Mouse (Mus musculus) monocyte, adult 5-6 weeks (primary cell): Measurements from ENCODE around the gene Tmem246. TPM values are rescaled to one million over a fixed set of nuclear protein-coding genes. Genes with fewer than 3 reads are reported as not detected.
"Not testable (repeated sequence)": the region's sequence is repeated elsewhere in the genome, so short reads cannot be mapped to it uniquely, and the experiment has no call there.

Source experiments
- ATAC-seq: fragments of 153-309, 156-312 bp; replicated peaks from 2 replicates; pipeline ENCODE4 v1.8.0; 2017; ENCODE audit warnings: mild to moderate bottlenecking; ENCODE audit not compliant: low TSS enrichment, insufficient number of reproducible peaks, severe bottlenecking, poor library complexity, low FRiP score
- total RNA-seq: library from RNA; stranded (forward); fragments of 200-1000, 200-491, 200-594 nt; gene quantifications from 3 replicates; pipeline ENCODE4 v1.2.3, GENCODE M21; 2017

Tmem246 gene
- not detected in 3 replicates for total RNA-seq

DNA sequence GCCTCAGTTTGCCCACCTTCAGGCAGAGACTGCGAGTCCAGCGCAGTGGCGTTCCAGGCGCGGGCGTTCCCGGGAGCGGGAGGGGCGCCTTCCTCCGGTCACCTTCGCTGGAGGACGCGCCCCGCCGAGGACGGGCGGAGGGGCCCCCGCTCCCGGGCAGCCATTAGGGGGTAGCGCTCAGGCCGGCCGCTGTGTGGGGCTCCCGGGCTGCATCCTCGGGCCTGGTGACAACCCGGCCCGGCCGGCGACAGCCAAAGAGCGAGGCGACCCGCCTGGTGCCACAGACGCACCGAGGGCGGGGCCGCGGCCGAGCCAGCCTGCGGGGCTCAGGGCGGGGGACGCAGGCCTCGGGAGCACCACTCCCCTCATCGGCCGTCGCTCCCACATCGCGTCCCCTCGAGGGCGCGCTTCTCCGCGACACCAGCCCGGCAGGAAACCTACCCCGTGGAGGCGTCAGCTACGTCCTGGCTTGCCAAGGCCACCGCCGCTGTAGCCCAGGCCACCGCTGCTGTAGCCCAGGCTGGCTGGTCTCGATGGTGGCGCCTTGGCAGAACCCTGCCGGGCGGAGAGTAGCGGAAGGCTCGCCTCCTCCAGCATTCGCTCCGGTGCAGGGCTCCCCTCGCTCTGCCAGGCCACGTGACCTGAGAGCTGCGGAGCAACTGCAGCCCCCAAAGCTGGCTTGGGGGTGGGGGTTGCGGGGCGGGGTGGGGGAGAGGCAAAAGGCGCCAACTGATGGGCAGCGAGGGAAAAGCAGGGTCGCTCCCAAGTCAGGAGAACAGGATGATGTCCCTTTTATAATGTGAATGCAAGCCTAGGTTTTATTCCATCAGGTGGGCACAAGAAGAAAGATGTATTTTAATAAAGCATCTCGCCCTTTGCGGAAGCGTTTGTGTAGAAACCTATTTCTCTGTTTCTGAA, at the start of gene Tmem246:
TSS of gene Tmem246 (minus strand) at position 694 of the 918 bp plus-strand sequence.
- ATAC-seq, result no peak

DNA sequence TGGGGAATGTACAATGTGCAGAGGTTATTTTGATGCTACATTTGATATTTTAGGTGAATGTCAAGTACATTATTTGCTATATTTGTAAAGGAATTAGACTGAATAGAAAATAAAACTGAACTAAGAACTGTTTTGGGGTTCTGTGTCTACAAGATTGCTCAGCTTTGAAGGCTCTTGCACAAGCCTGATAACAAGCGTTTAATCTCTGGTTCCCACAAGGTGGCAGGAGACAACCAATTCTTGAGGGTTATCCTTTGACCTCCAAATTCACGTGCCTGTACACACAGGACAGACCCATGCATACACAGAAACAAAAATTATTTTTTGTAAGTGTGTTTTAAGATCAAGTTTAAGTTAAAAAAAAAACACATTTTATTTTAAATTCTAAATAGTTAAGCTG, 42.2 kb upstream of the Tmem246 start:
- ATAC-seq, result no peak

DNA sequence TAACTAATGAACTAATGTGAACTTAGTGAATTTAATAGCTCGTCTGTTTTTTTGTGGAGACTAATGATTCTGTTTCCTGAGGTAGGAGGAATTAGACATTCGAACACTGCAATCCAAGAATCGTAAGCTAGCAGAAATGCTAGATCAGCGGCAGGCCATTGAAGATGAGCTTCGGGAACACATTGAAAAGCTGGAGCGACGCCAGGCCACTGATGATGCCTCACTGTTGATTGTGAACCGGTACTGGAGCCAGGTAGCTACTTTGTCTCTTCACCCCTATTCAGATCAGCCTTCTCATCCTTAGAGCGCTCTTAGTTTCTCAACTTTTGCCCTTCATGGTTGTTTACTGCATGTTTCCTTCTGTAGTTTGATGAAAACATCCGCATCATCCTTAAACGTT, 40.1 kb upstream of the Tmem246 start:
- ATAC-seq, result no peak

DNA sequence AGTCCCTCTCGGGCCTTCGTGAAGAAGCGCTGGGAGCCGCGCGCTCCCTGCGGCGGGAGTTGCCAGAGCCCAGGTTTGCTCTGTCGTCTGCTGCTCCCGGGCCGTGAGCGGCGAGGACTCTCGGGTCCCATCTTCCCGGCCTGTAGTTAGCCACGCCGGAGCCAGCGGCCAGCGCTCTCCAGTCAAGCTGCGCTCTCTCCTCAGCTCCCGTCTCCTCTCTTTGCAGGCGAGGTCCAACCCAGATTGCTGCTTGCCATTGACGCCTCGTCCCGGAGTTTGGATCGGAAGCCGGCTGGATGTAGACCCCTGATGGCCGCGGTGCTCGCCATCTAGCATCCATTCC, 34.4 kb upstream of the Tmem246 start:
- no peak for ATAC-seq

DNA sequence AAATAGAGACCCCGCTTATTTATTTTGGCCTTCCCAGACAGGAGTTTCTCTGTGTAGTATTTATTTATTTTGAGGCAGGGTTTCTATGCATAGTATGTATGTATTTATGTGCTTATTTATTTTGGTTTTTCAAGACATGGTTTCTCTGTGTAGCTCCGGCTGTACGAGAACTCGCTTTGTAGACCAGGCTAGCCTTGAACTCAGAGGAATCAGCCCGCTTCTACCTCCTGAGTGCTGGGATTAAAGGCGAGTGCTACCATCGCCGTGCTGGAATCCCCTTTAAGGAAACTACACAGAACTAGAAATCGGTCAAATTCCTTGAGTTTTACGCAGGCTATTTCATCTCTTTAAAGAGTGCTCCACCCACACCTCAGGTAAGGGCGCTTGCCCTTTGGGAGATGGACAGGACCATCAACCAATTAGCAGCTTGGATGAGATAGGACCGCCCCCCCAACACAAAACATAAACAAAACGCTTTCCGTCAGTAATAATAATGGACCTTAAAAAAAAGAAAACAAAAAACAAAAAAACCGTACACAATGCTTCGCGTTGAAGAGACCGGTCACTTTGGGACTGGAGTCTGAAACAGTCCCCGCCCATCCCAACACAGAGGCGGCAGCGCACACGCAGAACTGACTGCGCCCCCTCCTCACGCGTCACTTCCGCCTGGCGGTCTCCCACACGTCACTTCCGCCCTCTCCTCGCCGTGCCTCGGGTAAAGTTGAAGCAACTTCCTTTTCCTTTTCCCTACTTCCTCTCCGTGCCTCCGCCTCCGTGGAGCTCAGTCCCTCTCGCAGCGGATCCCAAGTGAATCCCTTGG, 33.9 kb upstream of the Tmem246 start, which contains the start of gene Rnf20:
TSS of gene Rnf20 (plus strand) at position 688 of the 820 bp plus-strand sequence.
- peak; percentile 96 for ATAC-seq

DNA sequence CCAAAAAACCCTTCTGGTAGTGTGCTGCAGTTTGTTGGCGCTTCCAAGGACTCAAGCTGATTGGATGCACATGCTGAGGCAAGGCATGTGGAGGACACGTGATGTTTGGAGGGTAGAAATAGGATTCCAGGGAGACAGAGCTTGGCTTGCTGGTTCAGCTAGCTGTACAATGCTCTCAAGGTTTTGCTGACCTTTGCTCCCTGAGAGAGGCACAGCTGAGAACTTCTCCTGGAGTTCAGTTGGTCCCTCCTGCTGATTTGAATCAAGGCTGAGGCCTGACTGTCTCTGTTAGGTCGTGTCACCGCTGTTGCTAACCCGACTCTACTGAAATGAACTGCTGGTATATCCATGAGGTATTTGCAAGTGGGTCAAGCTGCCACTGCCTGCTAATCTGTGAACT, 31.3 kb upstream of the Tmem246 start:
- ATAC-seq, result no peak

DNA sequence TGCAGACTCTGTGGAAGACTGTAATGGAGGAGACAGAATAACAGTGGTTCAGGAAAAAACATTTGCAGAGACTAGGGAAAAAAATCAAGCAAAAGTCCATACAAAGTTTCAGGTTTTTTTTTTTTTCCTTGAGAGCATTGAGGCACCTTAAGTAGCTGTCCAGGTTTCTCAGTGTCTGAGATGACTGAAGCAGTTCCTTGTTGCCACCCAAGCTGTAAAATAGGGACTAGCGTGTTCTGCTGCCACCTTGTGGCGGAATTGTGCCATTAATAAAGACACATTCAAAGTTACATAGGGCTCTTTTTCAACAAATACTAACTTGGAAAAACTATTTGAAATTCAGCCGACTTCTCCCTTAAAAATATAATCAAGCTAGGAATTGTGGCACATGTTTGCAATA, 29.3 kb upstream of the Tmem246 start:
- ATAC-seq, result 0 out of 2 replicates have a peak, but pooled peaks have one; percentile 48

DNA sequence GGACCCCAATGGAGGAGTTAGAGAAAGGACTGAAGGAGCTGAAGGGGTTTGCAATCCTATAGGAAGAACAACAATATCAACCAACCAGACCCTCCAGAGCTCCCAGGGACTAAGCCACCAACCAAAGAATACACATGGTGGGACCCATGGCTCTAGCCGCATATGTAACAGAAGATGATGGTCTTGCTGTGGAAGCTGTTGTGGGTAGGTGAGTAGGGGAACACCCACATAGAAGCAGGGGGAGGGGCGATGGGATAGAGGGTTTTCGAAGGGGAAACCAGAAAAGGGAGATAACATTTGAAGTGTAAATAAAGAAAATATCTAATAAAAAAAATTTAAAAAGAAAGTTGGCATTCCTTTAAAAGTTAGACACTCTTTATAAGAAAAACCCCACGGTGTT, 27.3 kb upstream of the Tmem246 start:
- ATAC-seq, result not testable (repeated sequence)

DNA sequence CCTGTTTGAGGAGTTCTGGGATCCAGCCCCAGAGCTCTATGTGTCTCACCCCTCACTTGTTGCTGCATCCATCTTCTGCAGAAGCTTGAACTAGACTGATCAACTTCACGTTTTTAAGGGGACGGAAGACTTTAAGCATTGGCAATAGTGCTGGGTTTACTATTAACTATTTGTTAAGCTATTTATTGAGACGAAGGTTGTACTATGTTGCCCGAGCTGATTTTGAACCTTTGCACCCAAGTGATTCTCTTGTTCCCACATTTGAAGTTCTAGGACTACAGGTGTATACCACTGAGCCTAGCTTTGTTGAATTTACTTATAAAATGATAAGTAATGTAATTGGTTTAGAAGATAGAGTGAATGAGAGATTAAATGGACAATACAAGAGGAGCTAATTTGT, 26.2 kb upstream of the Tmem246 start:
- ATAC-seq, result no peak

DNA sequence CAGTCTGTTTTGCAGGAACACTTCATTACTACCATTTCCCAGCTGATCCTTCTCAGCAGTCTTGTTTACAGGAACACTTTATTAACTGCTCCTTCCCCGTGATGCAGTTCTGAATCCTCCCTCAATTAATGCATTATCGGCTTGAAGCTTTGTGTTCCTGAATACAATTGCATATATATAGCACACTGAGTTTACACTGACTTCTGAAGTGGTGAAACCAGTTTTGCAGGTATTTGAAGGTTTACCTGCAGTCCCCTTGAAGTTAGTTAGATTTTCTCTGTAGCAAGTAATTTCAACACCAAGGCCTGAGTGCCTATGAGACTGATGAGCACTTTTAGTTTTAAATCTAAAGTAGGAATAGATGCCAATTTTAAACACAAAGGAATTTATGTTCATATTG, 24.6 kb upstream of the Tmem246 start:
- no peak for ATAC-seq

DNA sequence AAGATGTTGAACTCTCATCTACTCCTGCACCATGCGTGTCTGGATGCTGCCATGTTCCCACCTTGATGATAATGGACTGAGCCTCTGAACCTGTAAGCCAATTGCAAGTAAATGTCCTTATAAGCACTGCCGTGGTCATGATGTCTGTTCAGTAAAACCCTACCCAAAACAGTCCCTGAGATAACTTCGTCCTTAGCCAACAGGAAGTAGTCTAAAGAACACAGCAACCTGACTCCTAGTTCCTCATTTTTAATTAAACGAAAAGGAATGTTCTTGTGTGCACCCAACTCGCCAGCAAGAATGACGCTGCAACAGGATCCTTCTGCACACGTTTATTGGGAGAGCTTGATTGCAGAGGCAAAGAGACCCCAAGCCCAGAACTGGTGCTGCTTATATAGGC, 22.2 kb upstream of the Tmem246 start:
- ATAC-seq, result not testable (repeated sequence)

DNA sequence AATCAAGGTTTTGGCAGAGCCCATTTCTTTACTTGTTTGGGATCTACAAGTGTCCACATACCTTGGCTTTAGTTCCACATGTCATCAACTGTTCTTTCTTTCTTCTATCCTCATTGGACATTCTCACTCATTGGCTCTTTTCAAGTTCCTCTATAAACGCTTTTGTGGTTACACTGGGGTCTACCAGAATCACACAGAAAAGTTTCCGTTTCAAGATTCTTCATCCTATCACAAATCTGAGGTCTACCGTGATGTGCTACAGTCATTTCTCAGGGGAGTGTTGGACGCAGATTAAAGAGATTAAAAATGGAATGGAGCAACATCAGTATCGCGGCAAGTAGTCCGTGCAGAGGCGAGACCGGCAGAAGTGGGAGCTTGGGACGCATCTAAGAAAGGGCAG, 19.2 kb upstream of the Tmem246 start:
- no peak for ATAC-seq

DNA sequence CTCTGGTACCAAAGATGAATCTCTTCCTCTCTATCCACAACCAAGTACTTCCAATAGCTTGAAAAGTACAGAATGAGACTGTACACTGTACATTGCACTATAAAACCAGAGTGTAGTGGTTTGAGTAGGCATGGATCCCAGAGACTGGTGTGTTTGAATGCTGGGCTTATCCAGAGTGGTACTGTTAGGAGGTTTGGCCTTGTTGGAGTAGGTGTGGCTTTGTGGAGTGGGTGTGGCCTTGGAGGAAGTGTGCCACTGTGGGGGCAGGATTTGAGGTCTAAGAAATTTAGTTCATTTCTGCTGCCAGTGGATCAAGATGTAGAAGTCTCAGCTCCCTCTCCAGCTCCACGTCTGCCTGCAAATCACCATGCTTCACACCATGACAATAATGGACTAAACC, 7.8 kb upstream of the Tmem246 start:
- no peak for ATAC-seq

DNA sequence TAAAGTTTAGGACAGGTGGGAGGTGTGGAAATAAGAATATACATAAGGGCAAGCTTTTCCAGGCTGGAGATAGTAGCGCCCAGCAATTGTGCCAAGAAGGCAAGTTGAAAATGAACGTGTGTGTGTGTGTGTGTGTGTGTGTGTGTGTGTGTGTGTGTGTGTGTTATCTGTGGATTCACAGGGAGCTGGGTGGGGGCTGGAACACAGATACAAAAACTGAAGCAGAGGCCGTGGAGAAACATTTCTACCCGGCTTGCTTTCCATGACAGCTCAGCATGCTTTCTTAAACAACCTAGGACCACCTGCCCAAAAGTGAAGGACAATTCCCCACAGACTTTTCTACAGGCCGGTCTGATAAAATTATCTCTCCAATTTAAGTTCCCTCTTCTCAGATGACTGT, 6.9 kb upstream of the Tmem246 start:
- no peak for ATAC-seq

DNA sequence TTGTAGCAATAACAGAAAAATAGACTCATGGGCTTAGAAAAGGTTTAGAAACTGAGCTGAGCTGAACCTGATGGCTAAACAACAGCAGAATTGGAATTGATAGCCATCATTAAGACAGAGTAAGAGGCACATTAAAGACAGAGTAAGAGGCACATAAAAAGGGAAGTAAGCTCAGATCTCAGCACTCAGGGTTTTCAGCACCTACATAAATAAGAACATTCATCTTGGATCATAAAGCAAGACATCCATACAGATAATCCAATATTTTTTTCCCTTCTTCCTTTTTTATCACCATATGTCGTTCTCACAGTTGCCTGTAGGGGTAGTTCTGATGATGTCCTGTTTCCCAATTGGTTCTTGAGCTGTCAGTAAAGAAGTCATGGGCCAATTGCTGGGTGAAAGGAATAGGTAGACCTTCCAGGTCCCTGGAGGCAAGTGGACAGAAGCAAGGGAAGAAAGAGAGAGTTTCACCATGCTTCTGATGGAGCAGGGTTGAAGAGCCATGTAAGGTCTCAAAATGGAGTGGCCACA, 6.4 kb upstream of the Tmem246 start:
- no peak for ATAC-seq

DNA sequence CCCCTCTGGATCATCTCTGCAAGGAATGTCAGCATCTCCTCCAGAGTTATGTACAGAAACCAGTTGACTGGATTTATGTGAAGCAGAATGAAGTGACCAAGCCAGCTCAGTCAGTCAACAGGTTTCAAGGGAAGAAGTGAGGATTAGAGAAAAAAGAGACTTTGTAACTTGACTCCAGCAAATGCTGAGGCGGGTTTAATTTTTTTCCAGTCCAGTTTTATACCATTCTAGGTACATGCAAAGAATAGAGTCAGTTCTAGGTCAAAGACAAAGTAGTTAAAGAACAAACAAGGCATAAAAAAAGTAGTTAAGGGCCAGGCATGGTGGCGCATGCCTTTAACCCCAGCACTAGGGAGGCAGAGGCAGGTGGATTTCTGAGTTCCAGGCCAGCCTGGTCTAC, 5.5 kb upstream of the Tmem246 start:
- ATAC-seq, result no peak

DNA sequence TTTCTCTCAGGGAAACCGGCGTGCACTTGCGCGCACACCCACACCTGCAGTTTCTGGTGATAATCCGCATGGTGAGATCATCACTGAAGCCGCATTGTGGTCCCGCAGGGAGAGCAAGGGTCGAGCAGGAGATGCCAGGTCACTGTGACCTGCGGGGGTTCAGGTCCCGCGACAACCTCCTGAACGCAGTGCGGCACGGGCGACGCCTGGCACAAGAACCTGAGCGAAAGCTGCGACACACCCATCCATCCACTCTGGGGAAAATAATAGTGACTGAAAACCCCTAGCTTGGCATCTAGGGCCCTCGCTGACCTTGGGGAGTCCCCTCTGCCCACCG, 862 bp downstream of the Tmem246 start:
- no peak for ATAC-seq

DNA sequence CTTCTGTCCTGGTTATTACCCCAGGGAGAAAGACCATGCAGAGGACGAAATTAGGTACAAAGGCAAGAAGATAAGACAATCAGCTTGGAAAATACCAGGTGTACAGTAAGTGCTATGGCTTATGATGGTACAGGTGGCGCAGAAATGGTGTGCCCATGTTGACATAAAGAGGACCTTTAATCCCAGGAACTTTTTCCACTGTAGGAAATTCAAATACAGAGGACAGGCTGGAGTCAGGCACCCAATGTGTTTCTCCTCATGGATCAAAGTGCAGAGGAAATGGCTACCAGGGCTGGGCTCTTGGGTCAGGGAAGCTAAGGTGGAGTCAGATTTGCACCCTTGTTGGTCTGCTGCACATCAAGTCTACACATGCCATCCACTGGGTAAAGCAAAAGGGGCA, 7.5 kb downstream of the Tmem246 start:
- ATAC-seq, result no peak

DNA sequence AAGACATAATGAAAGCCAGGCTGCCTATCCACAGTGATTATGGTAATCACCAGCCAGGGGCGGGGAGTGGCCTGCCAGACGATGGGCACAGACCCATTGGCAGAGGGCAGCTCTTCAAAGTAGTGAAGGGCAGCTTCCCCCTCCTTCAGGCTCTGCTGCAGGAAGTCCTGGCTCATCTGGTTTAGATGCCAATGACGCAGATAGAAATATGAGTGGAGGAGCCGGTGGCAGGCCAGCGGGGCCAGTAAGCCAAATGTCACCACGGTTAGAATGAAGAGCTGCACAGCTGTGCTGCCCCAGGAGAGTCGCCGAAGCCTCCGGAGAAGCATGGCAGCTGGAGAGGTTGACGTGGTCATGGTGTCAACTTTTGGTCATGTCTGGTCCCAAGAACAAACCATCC, 10.9 kb downstream of the Tmem246 start:
- no peak for ATAC-seq
